Mouse (Mus musculus) testis, postnatal 10 days (tissue): ENCODE measurements at regions not wholly inside any gene's neighbourhood (a gene's known extent, or its start where the extent isn't known, plus 50 kb on each side); places are given as distances from the start of the nearest gene placed in this dataset.

Experiments
- DNase-seq: peaks from one replicate; pipeline ENCODE4 v3.0.0; 2021; ENCODE audit warnings: low spot score

GRCm38 (mm10) chr9:50005757-50006576, 207.2 kb upstream of the Ncam1 start:
- DNase-seq, result peak; percentile 42

DNA sequence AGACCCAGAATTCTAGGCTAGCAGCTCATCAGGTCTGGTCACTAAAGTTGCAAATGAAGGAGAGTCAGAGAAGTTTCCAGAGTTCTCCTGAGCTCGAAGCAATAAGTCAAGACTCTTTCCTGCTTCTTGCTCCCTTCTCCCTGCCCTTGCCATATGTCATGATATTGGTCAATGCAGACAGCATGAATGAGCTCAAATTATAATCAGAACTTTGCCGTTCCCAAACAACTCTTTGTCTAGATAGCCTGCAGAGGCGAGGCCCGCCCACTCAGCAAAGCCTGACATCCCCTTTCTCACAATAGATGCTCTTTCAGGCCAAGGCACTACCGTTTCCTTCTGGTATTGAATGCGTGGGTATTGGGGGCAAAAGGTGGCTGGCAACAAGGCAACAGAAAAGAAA, 204.0 kb upstream of the Ncam1 start:
- DNase-seq, result no peak

GRCm38 (mm10) chr9:50000497-50001404, 202.0 kb upstream of the Ncam1 start:
- DNase-seq, result peak; percentile 45

DNA sequence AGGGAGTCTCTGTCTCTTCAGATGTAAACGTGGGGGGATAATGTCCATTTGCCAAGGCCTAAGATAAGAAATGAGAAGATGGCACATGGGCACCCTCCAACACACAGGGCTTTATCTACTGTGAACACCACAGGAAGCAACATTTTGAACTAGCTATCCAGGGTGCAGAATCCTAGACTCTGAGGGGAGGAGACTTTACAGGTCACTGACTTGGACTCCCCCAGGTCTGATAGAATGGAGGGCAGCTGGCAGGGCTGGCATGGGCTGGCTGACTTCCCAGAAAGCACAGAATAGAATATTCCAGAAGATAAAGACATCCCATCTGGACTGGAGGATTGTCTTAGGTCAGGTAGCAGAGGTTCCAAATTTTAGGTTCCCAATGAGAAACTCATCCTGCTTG, 201.2 kb upstream of the Ncam1 start:
- DNase-seq, result peak; percentile 67

GRCm38 (mm10) chr9:49998101-49998500, 199.4 kb upstream of the Ncam1 start:
- DNase-seq, result no peak

DNA sequence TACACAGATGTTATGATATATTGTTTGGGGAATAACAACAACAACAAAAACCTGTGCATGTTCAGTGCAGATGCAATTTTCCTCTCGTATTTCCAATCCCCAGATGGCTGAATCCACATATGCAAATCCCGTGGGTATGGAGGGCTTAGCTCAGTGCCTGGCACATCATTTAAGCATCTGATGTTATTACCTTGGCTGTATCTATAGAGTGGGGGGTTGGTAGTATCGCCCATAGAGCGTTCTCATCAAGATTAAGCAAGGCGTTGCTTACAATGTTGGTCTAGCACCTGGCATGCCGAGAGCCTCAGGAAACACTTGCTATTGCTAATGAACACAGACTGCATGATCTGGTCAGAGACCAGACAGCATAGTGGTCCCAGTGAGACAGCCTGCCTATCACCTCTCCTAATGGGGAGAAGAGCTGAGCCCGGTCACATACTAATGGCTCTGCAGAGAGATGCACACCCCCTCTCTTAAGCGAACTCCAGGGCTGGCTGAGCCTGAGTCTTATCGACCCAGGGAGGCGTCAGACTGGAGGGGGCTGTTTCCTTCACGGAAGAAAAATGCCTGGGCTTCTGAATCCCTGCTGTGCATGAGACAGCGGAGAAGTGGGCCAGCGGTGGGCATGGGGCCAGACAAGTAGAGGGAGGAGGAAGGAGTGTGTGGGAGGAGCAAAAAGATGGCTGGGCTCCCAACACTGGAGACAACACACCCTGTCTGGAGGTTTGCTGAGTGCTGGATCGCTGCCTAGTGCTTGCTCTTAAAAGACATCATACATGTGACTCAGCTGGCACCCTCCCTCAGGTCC, 190.9 kb upstream of the Ncam1 start:
- DNase-seq, result peak; percentile 94

- no peak for DNase-seq
These were observed 189.3 kb upstream of the Ncam1 start for GRCm38 (mm10) chr9:49988064-49988463.

- no peak for DNase-seq
These were observed 188.8 kb upstream of the Ncam1 start for GRCm38 (mm10) chr9:49987481-49987880.

GRCm38 (mm10) chr9:49980344-49981207, 181.9 kb upstream of the Ncam1 start:
- no peak for DNase-seq

DNA sequence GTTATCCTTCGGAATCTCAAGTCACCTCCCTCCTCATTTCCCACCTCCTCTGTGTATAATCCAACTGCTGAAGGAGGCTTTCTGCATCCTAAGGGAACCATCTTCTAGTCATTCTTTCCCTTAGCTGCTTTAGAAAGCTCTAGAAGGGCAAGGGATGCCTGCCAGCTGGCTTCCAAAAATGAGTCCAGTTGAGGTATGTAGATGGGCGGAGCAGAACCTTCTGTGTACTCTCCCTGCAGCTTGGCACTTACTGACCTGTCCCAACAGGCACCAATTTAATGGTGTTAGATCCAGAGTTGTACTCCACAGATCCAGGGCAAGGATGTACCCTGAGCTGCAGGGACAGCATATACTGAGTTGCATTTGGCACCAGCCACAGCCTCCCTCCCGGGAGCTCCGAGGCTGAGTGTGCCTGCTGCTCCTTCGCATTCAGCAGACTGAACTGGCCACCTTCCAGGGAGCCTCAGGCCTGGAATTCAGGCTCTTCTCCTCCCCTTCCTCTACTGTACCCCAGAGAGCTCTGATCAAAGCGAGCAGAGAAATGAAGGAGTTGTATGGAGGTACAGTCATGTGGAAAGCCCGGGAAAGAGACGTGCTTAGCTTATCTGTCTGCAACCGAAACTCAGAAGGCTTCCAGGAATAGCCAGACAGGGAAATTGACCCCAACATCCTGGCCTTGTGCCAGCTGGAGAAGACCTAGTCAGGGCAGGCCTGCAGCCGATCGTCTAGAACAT, 177.4 kb upstream of the Ncam1 start:
- DNase-seq, result peak; percentile 75

GRCm38 (mm10) chr9:49973974-49974495, 175.3 kb upstream of the Ncam1 start:
- DNase-seq, result no peak

- no peak for DNase-seq
These were observed 170.7 kb upstream of the Ncam1 start for GRCm38 (mm10) chr9:49969429-49969828.

DNA sequence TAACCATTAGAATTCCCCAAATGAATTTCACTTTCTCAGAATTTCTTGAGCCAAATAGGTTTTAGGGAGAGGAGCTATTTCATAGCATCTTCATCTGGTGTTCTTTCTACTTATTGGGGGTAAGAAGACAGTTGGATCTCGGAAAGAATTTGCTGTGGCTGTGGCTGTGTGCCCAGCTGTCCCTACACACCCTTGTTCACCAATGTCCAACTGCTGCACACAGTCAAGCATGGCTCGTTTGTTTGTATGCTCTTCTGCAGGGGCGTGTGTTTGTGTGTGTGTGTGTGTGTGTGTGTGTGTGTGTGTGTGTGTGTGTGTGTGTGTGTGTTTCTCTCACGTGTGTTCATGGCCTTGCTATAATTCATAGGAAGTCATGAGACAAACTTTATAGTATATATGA, 165.9 kb upstream of the Ncam1 start:
- no peak for DNase-seq

DNA sequence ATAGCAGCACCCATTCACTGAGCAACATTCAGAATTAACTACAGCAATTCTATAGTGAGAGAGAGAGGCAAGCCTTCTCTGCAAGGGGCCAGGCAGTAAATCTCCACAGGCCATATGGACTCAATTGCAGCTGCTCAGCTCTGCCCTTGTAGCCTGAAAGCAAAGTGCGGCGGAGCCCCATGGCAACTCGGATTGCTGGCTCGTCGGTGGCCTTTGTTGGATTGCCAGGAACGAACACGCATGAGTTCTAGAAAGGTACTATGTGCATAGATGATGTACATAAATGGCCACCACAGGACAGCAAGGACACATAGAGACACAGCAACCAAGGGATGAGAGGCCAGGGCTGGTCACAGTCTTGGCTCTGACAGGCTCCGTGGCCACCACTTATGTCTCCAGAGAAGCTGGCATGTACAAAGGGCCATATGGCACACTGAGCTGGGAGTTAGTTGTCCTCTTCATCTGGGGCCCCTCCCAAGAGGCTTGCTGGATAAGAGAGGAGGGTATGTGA, 163.9 kb upstream of the Ncam1 start:
- DNase-seq, result no peak

DNA sequence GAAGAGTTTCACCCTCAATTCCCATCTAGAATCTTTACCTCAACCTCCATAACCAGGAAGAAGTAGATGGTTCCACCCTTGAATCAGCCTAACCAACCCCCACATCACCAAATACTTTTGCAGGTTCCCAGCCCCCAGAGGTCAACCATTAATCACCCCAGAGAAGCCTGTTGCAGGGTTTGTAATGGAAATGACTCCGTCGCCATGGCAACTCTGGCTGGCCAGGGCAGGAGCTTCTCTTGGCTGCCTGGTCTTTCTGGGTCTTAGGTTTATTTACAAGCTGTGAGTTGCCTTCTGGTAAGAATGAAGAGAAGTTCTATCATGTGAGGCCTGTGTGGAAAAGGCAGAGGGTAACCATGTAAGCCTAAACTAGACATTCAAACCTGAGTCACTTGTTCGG, 163.2 kb upstream of the Ncam1 start:
- DNase-seq, result no peak

- no peak for DNase-seq
These were observed 162.6 kb upstream of the Ncam1 start for GRCm38 (mm10) chr9:49961329-49961728.

GRCm38 (mm10) chr9:49959987-49960386, 161.3 kb upstream of the Ncam1 start:
- DNase-seq, result no peak

DNA sequence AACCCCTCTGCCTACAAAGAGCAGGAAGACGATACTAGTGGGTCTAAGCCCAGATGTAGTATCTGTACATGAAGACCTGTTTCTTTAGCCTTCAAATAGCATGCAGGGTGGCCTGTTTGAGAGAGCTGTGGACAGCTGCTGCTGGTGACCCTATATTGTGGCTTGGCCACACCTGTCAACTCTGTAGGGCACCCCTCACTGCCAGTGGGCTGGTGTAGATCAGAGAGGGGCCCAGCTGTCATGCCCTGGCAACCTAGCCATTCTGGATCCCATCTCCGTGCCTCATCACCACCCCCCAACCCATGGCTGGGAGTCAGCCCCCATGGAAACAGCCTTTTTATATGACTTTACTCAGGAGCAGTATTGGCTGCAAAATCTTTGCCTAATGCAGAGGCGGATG, 160.2 kb upstream of the Ncam1 start:
- DNase-seq, result no peak

GRCm38 (mm10) chr9:49954601-49955000, 155.9 kb upstream of the Ncam1 start:
- no peak for DNase-seq

DNA sequence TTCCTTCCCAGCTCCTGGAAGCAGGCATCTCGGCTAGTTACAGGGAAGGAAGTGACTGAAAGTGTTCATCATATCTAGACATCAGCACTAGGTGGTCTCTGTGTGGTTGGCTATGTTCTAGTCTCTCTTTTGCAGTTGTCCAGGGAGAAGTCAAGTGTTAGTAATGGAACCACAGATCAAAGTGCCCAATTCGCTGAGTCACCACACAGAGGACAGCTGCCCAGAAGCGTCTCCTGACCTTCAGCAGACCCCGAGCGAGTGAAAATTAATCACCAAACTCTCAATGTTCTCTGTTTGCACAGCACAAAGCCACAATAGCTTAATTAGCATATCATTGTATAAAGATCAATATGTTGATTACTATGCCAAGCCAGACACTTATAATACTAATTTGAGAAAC, 151.6 kb upstream of the Ncam1 start:
- no peak for DNase-seq
